Mouse (Mus musculus) CH12.LX (cell line): ENCODE data around the gene Dhx57.

Experiments used
- ELF1 ChIP-seq: IDR thresholded peaks from 2 replicates; pipeline ENCODE4 v1.6.1; 2014; ENCODE audit warnings: low read depth, mild to moderate bottlenecking, inconsistent platforms, low read length, improper control_type of control experiment
- HCFC1 ChIP-seq: IDR thresholded peaks from 2 replicates; pipeline ENCODE4 v1.6.1; 2012; ENCODE audit warnings: low read depth, mild to moderate bottlenecking, inconsistent platforms, low read length, improper control_type of control experiment
- ZNF384 ChIP-seq: IDR thresholded peaks from 2 replicates; pipeline ENCODE4 v1.6.1; 2012; ENCODE audit warnings: low read depth, low read length, improper control_type of control experiment, inconsistent platforms

GRCm38 (mm10) chr17:80279340-80280070 is 10.8 kb downstream of the Dhx57 start:
- TF ChIP-seq ELF1 (no peak), HCFC1 (no peak), ZNF384 (no peak)
